Mouse (Mus musculus): ENCODE results near the gene Slc22a15. TPM values are rescaled to one million over a fixed set of nuclear protein-coding genes. Genes with fewer than 3 reads are reported as not detected.

The Slc22a15 gene
- total and polyA plus RNA-seq, 2 experiments from 2014 or later = 5.7 to 12.5 TPM

GRCm38 (mm10) chr3:101854075-101854474 lies 70.2 kb downstream of the Slc22a15 start:
- no peak for ATAC-seq
- H3K27ac ChIP-seq = no peak overlapping the region
- DNase-seq (ENCODE audit: low spot score) = no peak
- 76% methylated on average over 1 of the region's 1 CpGs for WGBS
- no peak overlapping the region for H3K9ac ChIP-seq (replicated peaks; ENCODE audit: low read length)
- H3K4me1 ChIP-seq (ENCODE audit: insufficient read depth, low read length) = no peaks in the 10 kb centered on the region
- H3K36me3 ChIP-seq (ENCODE audit: insufficient read depth, low read length) = no peaks in the 10 kb centered on the region
- H3K4me3 ChIP-seq (ENCODE audit: low read length) = no peak overlapping the region
- no peaks in the 10 kb centered on the region for H3K9me3 ChIP-seq (ENCODE audit: low read length)
- TF ChIP-seq CTCF (IDR thresholded peaks at IDR 0.05; ENCODE audit: low read depth) = no peak
- H3K27me3 ChIP-seq (ENCODE audit: insufficient read depth, low read length) = no peaks in the 10 kb centered on the region
- H3K4me2 ChIP-seq (ENCODE audit: low read depth, low read length) = no peak overlapping the region

DNA sequence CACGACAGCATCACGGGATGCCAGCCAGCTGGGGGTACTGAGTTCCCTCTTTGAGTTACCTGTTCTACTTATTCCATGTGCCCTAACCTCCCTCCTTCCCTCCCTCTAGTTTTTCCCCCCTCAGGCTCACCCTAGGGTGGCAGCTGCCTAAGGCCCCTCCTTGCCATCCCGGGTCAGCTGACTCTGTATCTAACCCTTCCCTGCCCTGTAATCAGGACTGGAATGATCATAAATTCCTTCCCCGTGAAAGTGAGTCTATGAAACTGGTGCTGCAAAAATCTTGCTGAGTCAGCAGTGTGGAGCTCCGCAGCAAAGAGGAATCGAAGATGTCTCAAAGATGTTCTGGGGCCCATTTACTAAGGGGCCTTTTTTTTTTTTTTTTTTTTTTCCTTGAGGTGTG lies 72.9 kb downstream of the Slc22a15 start:
- no peak for TF ChIP-seq CTCF (IDR thresholded peaks at IDR 0.05; ENCODE audit: low read depth)
- no peak for ATAC-seq
- no peak for DNase-seq (ENCODE audit: low spot score)
- no peaks in the 10 kb centered on the region for H3K4me1 ChIP-seq (ENCODE audit: insufficient read depth, low read length)
- H3K4me3 ChIP-seq (ENCODE audit: low read length) = no peak overlapping the region
- H3K9ac ChIP-seq (replicated peaks; ENCODE audit: low read length) = no peak overlapping the region
- no peaks in the 10 kb centered on the region for H3K27me3 ChIP-seq (ENCODE audit: insufficient read depth, low read length)
- H3K27ac ChIP-seq = no peak overlapping the region
- no peaks in the 10 kb centered on the region for H3K36me3 ChIP-seq (ENCODE audit: insufficient read depth, low read length)
- H3K4me2 ChIP-seq (ENCODE audit: low read depth, low read length) = no peak overlapping the region
- H3K9me3 ChIP-seq (ENCODE audit: low read length) = no peaks in the 10 kb centered on the region
- 80% methylated on average over 6 of the region's 6 CpGs for WGBS

DNA sequence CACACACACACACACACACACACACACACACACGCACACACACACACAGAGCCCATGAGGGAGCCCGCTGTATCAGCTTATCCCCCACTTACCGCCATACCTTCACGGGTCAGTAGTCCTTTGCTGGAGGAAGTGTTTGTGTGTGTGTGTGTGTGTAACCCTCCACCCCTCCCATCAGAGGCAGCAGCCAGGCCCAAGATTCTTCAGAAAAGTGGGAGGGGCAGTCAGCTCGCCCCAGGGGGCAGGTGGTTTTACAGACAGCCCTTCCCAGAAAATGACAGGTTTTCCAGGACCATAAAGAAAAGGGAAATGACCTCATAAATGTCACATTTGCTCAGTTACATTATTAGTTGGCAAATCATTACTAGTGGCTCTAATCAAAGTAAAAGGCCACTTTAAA lies 75.4 kb downstream of the Slc22a15 start, which contains the start of gene Mab21l3:
Mab21l3 (minus strand) TSS at position 144 of the 400 bp plus-strand sequence.
- 77% methylated on average over 5 of the region's 5 CpGs for WGBS
- no peak within 1 kb of the TSS for H3K4me2 ChIP-seq (ENCODE audit: low read depth, low read length)
- DNase-seq (ENCODE audit: low spot score) = no peak
- no peaks in the 10 kb centered on the region for H3K9me3 ChIP-seq (ENCODE audit: low read length)
- no peak within 1 kb of the TSS for H3K4me3 ChIP-seq (ENCODE audit: low read length)
- H3K9ac ChIP-seq (replicated peaks; ENCODE audit: low read length) = no peak within 1 kb of the TSS
- no peak for ATAC-seq
- no peak for TF ChIP-seq CTCF (IDR thresholded peaks at IDR 0.05; ENCODE audit: low read depth)
- H3K4me1 ChIP-seq (ENCODE audit: insufficient read depth, low read length) = no peaks in the 10 kb centered on the region
- H3K27ac ChIP-seq = no peak within 1 kb of the TSS
- no peaks in the 10 kb centered on the region for H3K27me3 ChIP-seq (ENCODE audit: insufficient read depth, low read length)
- no peaks in the 10 kb centered on the region for H3K36me3 ChIP-seq (ENCODE audit: insufficient read depth, low read length)

GRCm38 (mm10) chr3:101846096-101846495 lies 78.2 kb downstream of the Slc22a15 start:
- Histone ChIP-seq H3K4me2 (ENCODE audit: low read depth, low read length) (no peak overlapping the region), H3K27ac (no peak overlapping the region), H3K9ac (replicated peaks; ENCODE audit: low read length) (no peak overlapping the region), H3K4me3 (ENCODE audit: low read length) (no peak overlapping the region), H3K27me3 (ENCODE audit: insufficient read depth, low read length) (no peaks in the 10 kb centered on the region), H3K36me3 (ENCODE audit: insufficient read depth, low read length) (no peaks in the 10 kb centered on the region), H3K9me3 (ENCODE audit: low read length) (no peaks in the 10 kb centered on the region), H3K4me1 (ENCODE audit: insufficient read depth, low read length) (no peaks in the 10 kb centered on the region)
- 58% methylated on average over 4 of the region's 4 CpGs for WGBS
- no peak for TF ChIP-seq CTCF (IDR thresholded peaks at IDR 0.05; ENCODE audit: low read depth)
- ATAC-seq (no peak), DNase-seq (ENCODE audit: low spot score) (no peak)

- no peak for TF ChIP-seq CTCF (IDR thresholded peaks at IDR 0.05; ENCODE audit: low read depth)
- Histone ChIP-seq H3K9ac (replicated peaks; ENCODE audit: low read length) (no peak overlapping the region), H3K36me3 (ENCODE audit: insufficient read depth, low read length) (no peaks in the 10 kb centered on the region), H3K4me1 (ENCODE audit: insufficient read depth, low read length) (no peaks in the 10 kb centered on the region), H3K9me3 (ENCODE audit: low read length) (no peaks in the 10 kb centered on the region), H3K4me2 (ENCODE audit: low read depth, low read length) (no peak overlapping the region), H3K27ac (no peak overlapping the region), H3K27me3 (ENCODE audit: insufficient read depth, low read length) (no peaks in the 10 kb centered on the region), H3K4me3 (ENCODE audit: low read length) (no peak overlapping the region)
- 47% methylated on average over 7 of the region's 7 CpGs for WGBS
- peak; percentile 53; the same call in 1 of the 2 replicates for ATAC-seq
- no peak for DNase-seq (ENCODE audit: low spot score)
Observed at GRCm38 (mm10) chr3:101842372-101843094, 81.7 kb downstream of the Slc22a15 start.

DNA sequence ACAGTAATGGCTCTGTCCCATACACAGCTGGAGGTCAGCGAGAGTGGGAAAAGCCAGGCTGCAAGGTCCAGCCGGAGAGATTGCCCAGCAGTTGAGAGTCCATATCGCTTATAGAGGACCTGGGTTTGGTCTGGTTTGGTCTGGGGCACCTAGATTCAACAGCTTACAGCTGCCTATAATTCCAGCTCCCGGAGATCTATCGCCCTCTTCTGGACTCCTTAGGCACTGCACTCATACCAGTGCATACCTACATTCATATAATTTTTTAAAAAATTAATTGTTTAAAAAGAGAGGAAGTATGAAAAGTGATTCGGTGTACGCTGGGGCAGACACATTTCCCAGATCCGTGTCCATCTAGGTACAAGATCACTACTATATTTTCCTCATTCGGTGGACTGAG lies 84.9 kb downstream of the Slc22a15 start:
- Histone ChIP-seq H3K36me3 (ENCODE audit: insufficient read depth, low read length) (no peaks in the 10 kb centered on the region), H3K4me2 (ENCODE audit: low read depth, low read length) (no peak overlapping the region), H3K9ac (replicated peaks; ENCODE audit: low read length) (no peak overlapping the region), H3K27ac (no peak overlapping the region), H3K9me3 (ENCODE audit: low read length) (no peaks in the 10 kb centered on the region), H3K4me1 (ENCODE audit: insufficient read depth, low read length) (peaks cover 5% of the 10 kb centered on the region; the same call in 1 of the 2 replicates), H3K27me3 (ENCODE audit: insufficient read depth, low read length) (no peaks in the 10 kb centered on the region), H3K4me3 (ENCODE audit: low read length) (no peak overlapping the region)
- TF ChIP-seq CTCF (IDR thresholded peaks at IDR 0.05; ENCODE audit: low read depth) = peak; percentile 24
- WGBS = 92% methylated on average over 9 of the region's 9 CpGs
- DNase-seq (ENCODE audit: low spot score) = no peak
- ATAC-seq = no peak

DNA sequence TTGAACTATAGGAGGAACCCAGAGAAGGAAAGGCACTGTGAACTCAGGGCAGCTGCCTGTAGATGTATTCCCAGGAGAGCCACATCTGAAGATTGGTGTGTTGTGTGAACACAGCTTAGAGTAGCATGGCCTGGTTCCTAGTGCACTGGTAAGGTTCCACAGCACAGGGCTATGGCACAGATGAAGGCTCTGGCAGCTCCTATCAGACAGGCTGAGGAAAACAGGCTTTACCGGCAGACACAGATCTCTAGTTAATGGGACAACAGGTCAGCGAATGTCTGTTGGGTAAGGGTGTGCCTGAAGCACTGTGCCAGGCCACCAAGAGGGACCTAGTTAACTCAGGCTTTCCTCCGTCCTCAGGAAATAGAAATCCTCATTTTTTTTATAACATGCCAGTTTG lies 87.3 kb downstream of the Slc22a15 start:
- Histone ChIP-seq H3K27me3 (ENCODE audit: insufficient read depth, low read length) (no peaks in the 10 kb centered on the region), H3K4me1 (ENCODE audit: insufficient read depth, low read length) (peaks cover 5% of the 10 kb centered on the region; the same call in 1 of the 2 replicates), H3K27ac (no peak overlapping the region), H3K36me3 (ENCODE audit: insufficient read depth, low read length) (no peaks in the 10 kb centered on the region), H3K4me2 (ENCODE audit: low read depth, low read length) (no peak overlapping the region), H3K9me3 (ENCODE audit: low read length) (no peaks in the 10 kb centered on the region), H3K4me3 (ENCODE audit: low read length) (no peak overlapping the region), H3K9ac (replicated peaks; ENCODE audit: low read length) (no peak overlapping the region)
- 81% methylated on average over 3 of the region's 3 CpGs for WGBS
- no peak for TF ChIP-seq CTCF (IDR thresholded peaks at IDR 0.05; ENCODE audit: low read depth)
- no peak for DNase-seq (ENCODE audit: low spot score)
- no peak for ATAC-seq
